Mouse (Mus musculus): Measurements from ENCODE around the gene Tango6. TPM values are rescaled to one million over a fixed set of nuclear protein-coding genes. Genes with fewer than 3 reads are reported as not detected.

The Tango6 gene
- polyA plus RNA-seq, 1 experiment: 0.22 TPM

GRCm38 (mm10) chr8:106714297-106714696 lies 31.4 kb downstream of the Tango6 start:
- no peaks in the 10 kb centered on the region for H3K36me3 ChIP-seq (replicated peaks; ENCODE audit: low read length)
- peaks cover 15% of the 10 kb centered on the region for H3K27me3 ChIP-seq (replicated peaks)

GRCm38 (mm10) chr8:106718091-106718500 lies 35.2 kb downstream of the Tango6 start:
- Histone ChIP-seq H3K9me3 (no peaks in the 10 kb centered on the region), H3K36me3 (replicated peaks; ENCODE audit: low read length) (peaks cover 8% of the 10 kb centered on the region), H3K4me1 (peaks cover 32% of the 10 kb centered on the region), H3K4me3 (replicated peaks) (peak overlapping the region; percentile 72), H3K27me3 (replicated peaks) (peaks cover 2% of the 10 kb centered on the region)
- no peak for TF ChIP-seq GATA1 (IDR thresholded peaks at IDR 0.05; ENCODE audit: borderline replicate concordance, low read length)
- TF ChIP-seq FLI1 (IDR thresholded peaks at IDR 0.05; ENCODE audit: low read length): no peak

More at GRCm38 (mm10) chr8:106714297-106714696, 31.4 kb downstream of the Tango6 start:
- Histone ChIP-seq H3K9me3 (no peaks in the 10 kb centered on the region), H3K4me3 (replicated peaks) (no peak overlapping the region), H3K4me1 (peaks cover 27% of the 10 kb centered on the region)
- no peak for TF ChIP-seq GATA1 (IDR thresholded peaks at IDR 0.05; ENCODE audit: borderline replicate concordance, low read length)
- no peak for TF ChIP-seq FLI1 (IDR thresholded peaks at IDR 0.05; ENCODE audit: low read length)

- no peak for TF ChIP-seq GATA1 (IDR thresholded peaks at IDR 0.05; ENCODE audit: borderline replicate concordance, low read length)
- TF ChIP-seq FLI1 (IDR thresholded peaks at IDR 0.05; ENCODE audit: low read length): no peak
- peaks cover 22% of the 10 kb centered on the region for H3K4me1 ChIP-seq
- H3K36me3 ChIP-seq (replicated peaks; ENCODE audit: low read length): peaks cover 10% of the 10 kb centered on the region
- H3K9me3 ChIP-seq: no peaks in the 10 kb centered on the region
- no peak overlapping the region for H3K4me3 ChIP-seq (replicated peaks)
- peaks cover 2% of the 10 kb centered on the region for H3K27me3 ChIP-seq (replicated peaks)
These were observed 38.1 kb downstream of the Tango6 start for GRCm38 (mm10) chr8:106720921-106721320.

- Histone ChIP-seq H3K9me3 (no peaks in the 10 kb centered on the region), H3K36me3 (replicated peaks; ENCODE audit: low read length) (peaks cover 16% of the 10 kb centered on the region), H3K4me3 (replicated peaks) (no peak overlapping the region), H3K27me3 (replicated peaks) (no peaks in the 10 kb centered on the region), H3K4me1 (peaks cover 18% of the 10 kb centered on the region)
- TF ChIP-seq FLI1 (IDR thresholded peaks at IDR 0.05; ENCODE audit: low read length): no peak
These were observed 39.6 kb downstream of the Tango6 start for GRCm38 (mm10) chr8:106722453-106722852.

GRCm38 (mm10) chr8:106723921-106724320 lies 41.1 kb downstream of the Tango6 start:
- H3K4me1 ChIP-seq: peaks cover 9% of the 10 kb centered on the region; the same call in 1 of the 2 replicates
- no peak overlapping the region for H3K4me3 ChIP-seq (replicated peaks)
- no peaks in the 10 kb centered on the region for H3K9me3 ChIP-seq
- H3K27me3 ChIP-seq (replicated peaks): no peaks in the 10 kb centered on the region
- H3K36me3 ChIP-seq (replicated peaks; ENCODE audit: low read length): peaks cover 16% of the 10 kb centered on the region
- no peak for TF ChIP-seq GATA1 (IDR thresholded peaks at IDR 0.05; ENCODE audit: borderline replicate concordance, low read length)
- no peak for TF ChIP-seq FLI1 (IDR thresholded peaks at IDR 0.05; ENCODE audit: low read length)

- Histone ChIP-seq H3K36me3 (replicated peaks; ENCODE audit: low read length) (peaks cover 8% of the 10 kb centered on the region), H3K4me1 (peaks cover 4% of the 10 kb centered on the region; the same call in 1 of the 2 replicates), H3K9me3 (no peaks in the 10 kb centered on the region), H3K27me3 (replicated peaks) (no peaks in the 10 kb centered on the region), H3K4me3 (replicated peaks) (no peak overlapping the region)
- TF ChIP-seq FLI1 (IDR thresholded peaks at IDR 0.05; ENCODE audit: low read length): no peak
- TF ChIP-seq GATA1 (IDR thresholded peaks at IDR 0.05; ENCODE audit: borderline replicate concordance, low read length): no peak
These were observed 43.7 kb downstream of the Tango6 start for GRCm38 (mm10) chr8:106726551-106726950.

- peaks cover 4% of the 10 kb centered on the region; the same call in 1 of the 2 replicates for H3K4me1 ChIP-seq
- TF ChIP-seq GATA1 (IDR thresholded peaks at IDR 0.05; ENCODE audit: borderline replicate concordance, low read length) (no peak), FLI1 (IDR thresholded peaks at IDR 0.05; ENCODE audit: low read length) (no peak)
- H3K27me3 ChIP-seq (replicated peaks): no peaks in the 10 kb centered on the region
- no peak overlapping the region for H3K4me3 ChIP-seq (replicated peaks)
- peaks cover 8% of the 10 kb centered on the region for H3K36me3 ChIP-seq (replicated peaks; ENCODE audit: low read length)
- no peaks in the 10 kb centered on the region for H3K9me3 ChIP-seq
These were observed 44.5 kb downstream of the Tango6 start for GRCm38 (mm10) chr8:106727241-106727835.

- H3K36me3 ChIP-seq (replicated peaks; ENCODE audit: low read length): peaks cover 8% of the 10 kb centered on the region
- TF ChIP-seq GATA1 (IDR thresholded peaks at IDR 0.05; ENCODE audit: borderline replicate concordance, low read length): no peak
- no peak for TF ChIP-seq FLI1 (IDR thresholded peaks at IDR 0.05; ENCODE audit: low read length)
- no peaks in the 10 kb centered on the region for H3K9me3 ChIP-seq
- peaks cover 4% of the 10 kb centered on the region for H3K4me1 ChIP-seq
- H3K4me3 ChIP-seq (replicated peaks): no peak overlapping the region
- H3K27me3 ChIP-seq (replicated peaks): no peaks in the 10 kb centered on the region
These were observed 45.0 kb downstream of the Tango6 start for GRCm38 (mm10) chr8:106727889-106728288.

- peaks cover 3% of the 10 kb centered on the region for H3K36me3 ChIP-seq (replicated peaks; ENCODE audit: low read length)
- peaks cover 5% of the 10 kb centered on the region for H3K27me3 ChIP-seq (replicated peaks)
- H3K4me3 ChIP-seq (replicated peaks): no peak overlapping the region
- peaks cover 6% of the 10 kb centered on the region for H3K4me1 ChIP-seq
- TF ChIP-seq FLI1 (IDR thresholded peaks at IDR 0.05; ENCODE audit: low read length) (no peak), GATA1 (IDR thresholded peaks at IDR 0.05; ENCODE audit: borderline replicate concordance, low read length) (no peak)
- H3K9me3 ChIP-seq: no peaks in the 10 kb centered on the region
These were observed 50.1 kb downstream of the Tango6 start for GRCm38 (mm10) chr8:106732921-106733320.

- peaks cover 6% of the 10 kb centered on the region for H3K4me1 ChIP-seq
- TF ChIP-seq GATA1 (IDR thresholded peaks at IDR 0.05; ENCODE audit: borderline replicate concordance, low read length): no peak
- no peak for TF ChIP-seq FLI1 (IDR thresholded peaks at IDR 0.05; ENCODE audit: low read length)
These were observed 50.8 kb downstream of the Tango6 start for GRCm38 (mm10) chr8:106733703-106734102.

More at GRCm38 (mm10) chr8:106733703-106734102, 50.8 kb downstream of the Tango6 start:
- H3K27me3 ChIP-seq (replicated peaks): peaks cover 5% of the 10 kb centered on the region
- H3K4me3 ChIP-seq (replicated peaks): no peak overlapping the region
- peaks cover 3% of the 10 kb centered on the region for H3K36me3 ChIP-seq (replicated peaks; ENCODE audit: low read length)
- no peaks in the 10 kb centered on the region for H3K9me3 ChIP-seq
